Mouse (Mus musculus) retina, postnatal 1 day (tissue): ENCODE results near the gene Trim61.

ENCODE experiments used
- DNase-seq: peaks from one replicate; pipeline ENCODE4 v3.0.0-alpha.2; 2012

The Trim61 gene

DNA sequence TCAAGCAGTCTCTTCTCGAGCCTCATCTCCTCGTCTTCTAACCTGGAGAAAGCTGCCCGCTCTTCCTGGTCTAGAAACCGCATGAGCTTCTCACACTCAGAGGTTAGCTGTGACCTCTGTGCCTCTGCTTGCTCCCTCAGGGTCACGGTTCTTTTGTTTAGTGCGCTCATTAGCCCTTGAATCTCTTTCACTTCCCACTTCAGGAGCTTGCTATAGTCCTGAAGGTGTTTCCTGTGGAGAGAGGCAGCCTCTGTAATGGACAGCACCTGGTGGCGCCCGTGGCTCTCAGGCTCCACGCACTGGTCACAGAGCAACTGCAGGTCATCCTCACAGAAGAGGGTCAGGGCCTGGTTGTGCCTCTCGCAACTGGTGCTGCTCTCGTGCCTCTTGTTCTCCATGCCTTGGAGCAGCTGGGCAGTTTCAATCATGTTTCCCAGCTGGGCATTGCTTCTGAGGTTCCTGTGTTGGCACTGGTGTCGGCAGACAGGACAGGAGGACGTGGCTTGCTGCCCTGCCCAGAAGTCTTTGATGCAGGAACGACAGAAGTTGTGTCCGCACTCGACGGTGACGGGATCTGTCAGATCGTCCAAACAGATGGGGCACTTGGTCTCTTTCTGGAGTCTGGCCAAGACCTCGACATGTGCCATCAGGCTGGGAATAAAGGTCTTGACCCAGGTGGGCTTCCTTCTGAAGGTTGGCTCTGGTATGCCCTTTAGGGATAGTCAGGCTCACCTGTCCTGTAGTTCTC, 35.0 kb downstream of the Trim61 start:
- peak; percentile 2 for DNase-seq
